Mouse (Mus musculus) erythroblast, adult 5-6 weeks (primary cell): ENCODE data around the gene Chd9. TPM values are rescaled to one million over a fixed set of nuclear protein-coding genes. Genes with fewer than 3 reads are reported as not detected.

Source experiments
- ATAC-seq: replicated peaks from 2 replicates; pipeline ENCODE4 v1.8.0; 2016; ENCODE audit warnings: moderate number of reproducible peaks, mild to moderate bottlenecking, moderate TSS enrichment, inconsistent platforms; ENCODE audit not compliant: poor library complexity, low FRiP score, severe bottlenecking
- total RNA-seq, 2 experiments: library from RNA; stranded (forward) in 1 of 2; stranded (reverse) in 1 of 2; fragments of 150-400 nt in 1 of 2; fragments of 200-764, 138-1000 nt in 1 of 2; gene quantifications; 2 replicates each; pipeline versions ENCODE4 v1.2.3 to v1.2.4; 2015 to 2017; ENCODE audit warnings: low replicate concordance in 2 of 2

Chd9 gene
- total RNA-seq (2015; ENCODE audit: low replicate concordance) (47.5 and 64.2 TPM in 2 replicates), total RNA-seq (2017; ENCODE audit: low replicate concordance) (49.6 and 56.0 TPM in 2 replicates)

DNA sequence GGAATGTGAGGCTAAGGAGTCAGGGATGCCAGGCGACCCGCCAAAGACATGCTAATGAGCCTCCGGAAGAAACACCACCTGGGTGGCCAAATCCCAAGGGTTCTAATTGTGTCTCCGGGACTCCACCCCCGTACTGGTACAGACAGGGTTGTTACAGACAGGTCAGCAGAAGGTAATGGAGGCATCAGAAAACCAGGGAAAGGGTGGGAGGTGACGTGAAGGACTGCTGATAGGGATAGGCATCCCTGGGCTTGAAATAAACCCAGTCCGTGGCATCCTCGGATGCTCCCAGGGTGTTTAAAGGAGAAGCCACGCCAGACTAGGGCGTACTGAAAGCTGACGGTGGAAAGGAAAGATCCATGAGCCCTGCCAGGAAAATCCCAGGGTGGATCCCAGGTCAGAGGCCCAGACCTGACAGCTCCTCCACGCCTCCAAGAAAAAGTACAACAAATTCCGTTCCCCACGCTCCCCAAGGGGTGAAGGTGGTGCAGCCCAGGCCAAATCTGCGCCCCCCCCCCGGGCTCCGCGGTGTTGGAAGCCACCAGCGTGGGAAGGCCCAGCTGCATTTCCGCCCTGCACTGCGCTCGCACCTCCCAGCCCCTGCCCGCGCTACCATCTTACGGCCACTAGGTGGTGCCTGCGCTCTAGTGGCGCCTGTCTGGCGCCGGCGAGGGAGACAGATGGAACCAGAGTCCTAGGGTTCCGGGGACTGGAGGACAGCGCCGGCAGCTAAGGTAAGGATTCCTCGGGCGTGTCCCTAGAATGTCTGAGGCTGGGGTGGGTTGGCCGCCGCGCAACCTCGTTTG is at the start of gene Chd9:
Chd9 (plus strand) TSS at position 172 of the 806 bp plus-strand sequence.
- ATAC-seq = peak; percentile 99

DNA sequence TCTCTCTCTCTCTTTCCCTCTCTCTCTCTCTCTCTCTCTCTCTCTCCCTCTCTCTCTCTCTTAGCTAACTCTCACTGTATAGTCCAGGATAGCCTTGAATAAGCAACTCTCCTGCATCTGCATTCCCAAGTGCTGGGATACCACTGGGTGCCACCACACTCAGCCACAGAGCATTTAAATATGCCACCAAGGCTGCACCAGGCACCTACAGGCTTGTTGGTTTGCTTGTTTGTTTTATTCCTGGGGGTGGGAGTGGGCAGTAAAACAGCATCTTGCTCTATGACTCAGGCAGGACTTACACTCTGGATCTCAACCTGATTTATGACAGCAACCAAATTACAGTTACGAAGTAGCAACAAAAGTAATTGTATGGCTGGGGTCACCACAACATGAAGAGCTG is 36.5 kb upstream of the Chd9 start:
- ATAC-seq = no peak

DNA sequence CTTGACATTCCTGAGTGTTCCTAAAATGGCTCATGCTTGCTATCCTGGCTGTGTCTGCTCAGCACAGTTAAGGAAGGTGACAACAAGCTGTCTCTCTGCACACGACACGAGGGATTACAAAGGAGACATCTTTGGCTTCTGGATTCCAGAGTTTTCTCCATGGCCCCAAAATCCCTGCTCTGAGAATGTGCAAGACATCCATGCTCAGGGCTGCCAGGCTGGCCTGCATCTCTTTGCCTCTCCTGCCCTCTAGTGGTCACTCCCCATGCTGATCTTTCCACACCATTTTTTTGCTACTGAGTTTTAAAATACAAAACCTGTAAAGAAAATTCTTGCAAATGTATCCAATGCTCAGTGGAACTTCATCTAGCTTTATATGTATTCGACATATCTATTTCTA is 34.4 kb upstream of the Chd9 start:
- no peak for ATAC-seq

DNA sequence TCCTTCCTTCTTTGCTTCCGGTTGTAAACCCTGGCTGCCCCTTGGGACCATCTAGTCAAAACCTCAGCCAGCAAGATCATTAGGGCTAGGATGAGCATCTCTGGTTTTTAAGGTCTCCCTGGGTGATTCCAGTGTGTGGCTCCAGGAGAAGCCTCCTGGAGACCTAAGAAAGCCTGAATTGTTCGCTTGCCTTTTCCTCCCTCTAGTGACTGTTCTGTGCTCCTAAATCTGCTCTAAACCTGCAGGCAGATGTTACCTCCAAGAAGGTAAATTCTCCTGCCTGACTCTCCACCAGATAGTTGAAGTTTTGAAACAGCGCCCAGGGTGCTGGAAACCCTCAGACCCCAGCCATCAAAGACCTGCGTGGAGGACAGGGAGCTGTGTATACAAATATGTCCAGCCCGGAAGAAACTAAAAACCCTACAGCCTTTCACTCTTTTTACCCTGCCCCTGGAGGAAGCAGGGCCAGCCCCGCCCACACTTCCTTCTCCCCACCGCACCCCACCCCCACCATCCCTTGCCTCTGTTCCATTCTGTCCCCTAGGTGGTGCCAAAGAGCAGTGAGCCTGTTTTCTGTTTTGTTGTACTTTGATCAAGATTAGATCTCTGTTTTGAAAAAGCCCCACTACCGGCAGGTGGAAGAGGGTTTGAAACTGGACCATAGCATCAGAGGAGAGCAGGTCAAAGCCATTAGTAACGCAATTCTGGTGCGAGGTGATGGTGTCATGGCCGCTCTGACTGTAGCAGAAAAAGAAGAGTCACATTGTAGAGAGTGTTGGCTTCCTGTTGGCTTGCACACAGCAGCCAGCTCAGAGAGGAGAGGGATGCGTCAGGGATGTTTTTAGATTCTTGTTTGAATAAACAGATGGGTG is 32.9 kb upstream of the Chd9 start:
- no peak for ATAC-seq

DNA sequence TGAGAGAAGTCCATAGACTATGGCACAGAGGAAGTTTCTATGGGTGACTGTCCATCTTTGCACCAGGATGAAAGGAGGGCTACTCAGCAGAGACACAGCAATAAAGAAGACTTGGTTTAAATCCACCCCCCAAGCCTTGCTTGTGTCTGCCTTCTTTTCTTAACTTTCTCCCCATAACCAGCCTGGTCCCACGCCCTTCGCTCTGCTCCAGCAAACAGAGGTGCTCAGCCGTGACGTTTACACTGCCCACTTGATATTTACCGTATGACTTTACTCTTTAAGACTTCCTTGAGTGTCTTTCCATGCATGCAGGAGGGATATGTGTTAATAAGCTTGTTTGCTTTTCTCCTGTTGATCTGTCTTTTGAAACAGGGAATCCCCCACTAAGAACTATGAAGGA is 28.7 kb upstream of the Chd9 start:
- no peak for ATAC-seq

DNA sequence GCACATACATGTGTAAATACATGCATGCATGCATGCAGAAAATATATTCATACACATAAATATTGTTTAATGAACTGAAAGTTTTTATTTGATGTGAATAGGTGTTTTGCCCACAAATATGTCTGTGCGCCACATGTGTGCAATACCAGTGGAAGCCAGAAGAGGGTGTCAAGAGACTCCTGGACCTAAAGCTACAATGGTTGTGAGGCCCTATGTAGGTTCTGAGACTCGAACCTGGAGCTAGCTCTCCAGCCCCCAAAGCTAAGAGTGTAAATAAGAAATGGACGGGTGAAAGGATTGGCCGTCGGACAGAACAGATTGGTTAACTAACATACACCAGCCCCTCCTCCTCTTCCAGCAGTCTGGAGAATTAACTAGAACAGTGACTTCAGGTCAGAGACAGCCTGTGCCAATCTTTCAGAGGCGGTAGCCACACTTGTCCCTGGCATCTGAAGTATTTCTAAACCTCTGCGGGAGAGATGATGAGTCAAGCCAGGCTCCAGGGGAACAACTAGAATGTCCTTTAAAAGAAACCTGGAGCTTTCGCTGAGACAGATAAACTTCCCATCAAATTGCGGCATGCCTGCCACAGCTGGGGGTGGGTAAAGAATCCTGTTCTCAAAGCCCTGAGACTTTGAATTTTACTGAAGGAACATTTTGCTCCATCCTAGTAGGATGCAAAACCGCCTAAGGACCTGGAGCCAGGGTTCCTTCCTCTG is 14.4 kb upstream of the Chd9 start:
- no peak for ATAC-seq

DNA sequence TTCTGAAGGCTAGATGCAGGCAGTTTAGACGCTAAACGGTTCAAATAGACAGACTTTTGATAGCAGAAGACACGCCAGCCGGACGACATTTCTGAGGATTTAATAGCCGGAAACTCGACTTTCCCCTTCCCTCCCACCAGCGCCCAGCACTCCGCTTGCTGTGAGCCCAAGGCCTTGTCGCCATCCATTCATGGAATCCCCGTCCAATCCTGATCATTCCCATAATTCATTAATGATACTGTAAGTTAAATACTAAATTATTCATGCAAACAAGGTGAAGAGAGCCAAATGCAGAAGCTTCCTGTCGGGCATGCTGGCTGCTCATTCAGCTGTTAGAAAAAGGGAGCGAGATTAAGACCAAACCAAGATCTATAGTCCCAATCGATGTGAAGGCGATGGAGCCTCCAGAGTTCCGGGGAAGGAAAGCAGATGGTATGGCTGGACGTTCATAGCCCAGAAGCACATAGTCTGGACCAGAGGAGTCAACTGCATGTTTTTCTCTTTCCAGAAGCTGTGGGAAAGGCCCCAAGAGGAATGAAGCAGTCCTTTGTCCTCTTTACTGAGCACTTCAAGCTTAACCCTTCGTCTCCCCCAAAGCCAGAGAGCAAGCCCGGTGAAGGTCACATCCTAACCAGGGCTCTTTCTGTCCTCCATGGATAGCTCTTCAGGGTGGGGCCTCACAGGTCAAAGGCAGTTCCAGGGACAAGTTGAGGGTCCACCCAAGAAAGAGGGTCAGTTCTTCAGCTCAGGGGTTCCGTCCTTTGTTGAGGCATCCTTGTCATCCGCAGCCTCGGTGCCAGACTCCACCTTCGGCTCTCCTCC is 11.9 kb upstream of the Chd9 start:
- no peak for ATAC-seq

DNA sequence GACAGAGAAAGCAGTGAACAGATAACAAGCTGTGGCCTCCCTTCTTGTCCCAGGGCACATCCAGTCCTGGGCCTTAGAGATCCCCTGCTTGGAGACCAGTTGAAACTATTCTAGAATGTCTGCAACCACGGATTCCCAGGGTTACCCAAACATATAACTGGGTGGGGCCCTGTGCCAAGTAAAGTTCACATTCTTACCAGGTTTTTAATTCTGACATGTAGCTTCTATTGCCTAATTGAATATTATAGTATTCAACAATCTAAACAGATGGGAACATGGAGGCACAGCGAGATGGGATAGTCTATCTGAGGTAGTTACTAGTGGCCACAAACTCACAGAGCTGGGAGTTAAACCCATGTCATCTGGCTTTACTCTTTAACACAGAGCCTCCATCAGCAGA is 10.9 kb upstream of the Chd9 start, which contains the start of gene Gm19935:
Gm19935 (minus strand) TSS at position 101 of the 400 bp plus-strand sequence.
- no peak for ATAC-seq

DNA sequence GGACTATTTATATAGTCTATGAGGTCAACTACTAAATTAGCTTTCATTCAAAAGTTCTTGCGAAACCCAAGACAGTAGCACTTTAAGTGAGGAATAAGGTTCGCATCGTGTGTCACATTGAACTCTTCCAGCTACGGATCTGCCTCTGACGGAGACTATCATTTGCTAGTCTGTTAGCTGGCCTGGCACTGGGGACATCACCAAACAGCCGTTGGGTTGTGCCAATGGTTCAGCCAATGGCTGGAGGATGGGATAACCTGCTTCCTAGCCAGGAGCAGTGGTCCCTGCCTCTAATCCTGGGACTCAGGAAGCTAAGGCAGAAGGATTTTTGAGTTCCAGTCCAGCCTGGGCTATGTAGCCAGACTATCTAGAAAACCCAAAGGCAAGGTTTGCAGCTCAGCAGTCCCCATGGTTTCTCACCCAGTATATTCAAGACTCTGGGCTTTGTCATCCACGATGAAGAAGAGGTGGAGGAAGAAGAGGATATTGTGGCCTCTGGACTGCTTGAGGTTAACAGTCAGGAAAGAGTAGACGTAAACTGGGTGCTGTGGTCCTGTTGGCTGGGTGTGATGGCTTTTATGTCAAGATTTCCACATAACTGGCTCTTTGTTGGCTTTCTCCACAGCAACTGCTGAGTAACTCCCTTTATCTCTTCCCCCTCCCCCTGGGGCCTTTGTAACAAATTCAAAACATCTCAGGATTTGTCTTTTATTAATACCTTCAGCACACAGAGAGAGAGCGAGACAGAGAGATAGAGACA is 8.4 kb upstream of the Chd9 start:
- no peak for ATAC-seq

DNA sequence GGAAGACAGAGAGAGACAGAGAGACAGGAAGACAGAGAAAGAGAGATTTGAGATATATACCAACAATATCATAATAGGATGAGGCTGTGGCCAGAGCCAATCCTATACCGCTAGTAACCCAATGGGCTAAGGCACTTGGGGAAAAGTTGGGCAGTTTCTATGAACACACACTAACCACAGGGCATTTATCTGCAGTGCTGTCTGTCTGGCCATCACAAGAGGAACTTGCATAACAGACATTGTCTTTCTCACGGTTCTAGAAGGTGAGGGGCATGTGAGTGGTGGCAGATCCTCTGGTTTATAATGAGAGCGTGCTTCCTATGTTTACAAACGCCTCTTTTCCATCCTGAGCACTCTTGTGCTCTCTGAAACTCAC is 7.8 kb upstream of the Chd9 start:
- no peak for ATAC-seq

DNA sequence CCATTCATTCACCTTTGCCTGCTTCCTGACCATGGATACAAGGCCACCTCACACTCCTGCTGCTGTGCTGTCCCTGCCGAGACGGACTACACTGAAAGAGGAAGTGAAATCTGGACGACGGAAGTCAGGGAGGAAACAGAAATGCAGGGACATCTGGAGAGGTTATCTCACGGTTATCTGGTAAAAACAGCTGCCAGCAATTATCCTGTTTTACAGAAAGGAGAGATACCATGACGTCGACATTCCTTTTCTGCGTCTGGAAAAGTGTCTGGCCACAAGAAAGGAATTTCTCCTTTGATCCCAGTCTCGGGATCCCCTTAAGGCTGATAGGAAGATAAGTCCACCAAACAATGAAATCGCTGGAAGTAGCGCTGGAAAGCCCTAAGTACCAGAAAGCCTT is 5.7 kb upstream of the Chd9 start:
- no peak for ATAC-seq

DNA sequence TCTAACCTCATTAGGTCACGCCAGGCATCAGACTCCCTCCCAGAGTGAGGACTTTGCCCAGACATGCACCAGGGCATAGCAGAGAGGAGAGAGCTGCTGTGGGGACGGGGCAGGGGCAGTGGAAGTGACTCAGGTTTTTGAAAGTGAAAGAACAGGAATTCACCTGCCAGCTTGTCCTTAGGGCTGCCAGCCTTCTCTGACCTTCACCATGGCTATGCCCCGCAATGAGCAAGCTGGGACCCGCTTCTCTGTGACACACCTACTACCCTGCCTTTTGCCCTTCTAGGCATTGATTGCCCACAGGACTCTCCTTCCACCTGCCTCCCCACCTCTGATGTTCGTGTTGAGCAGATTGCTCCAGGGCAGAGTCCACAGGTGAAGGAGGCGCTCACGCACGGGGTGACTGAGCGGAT is 2.7 kb upstream of the Chd9 start:
- ATAC-seq = no peak

DNA sequence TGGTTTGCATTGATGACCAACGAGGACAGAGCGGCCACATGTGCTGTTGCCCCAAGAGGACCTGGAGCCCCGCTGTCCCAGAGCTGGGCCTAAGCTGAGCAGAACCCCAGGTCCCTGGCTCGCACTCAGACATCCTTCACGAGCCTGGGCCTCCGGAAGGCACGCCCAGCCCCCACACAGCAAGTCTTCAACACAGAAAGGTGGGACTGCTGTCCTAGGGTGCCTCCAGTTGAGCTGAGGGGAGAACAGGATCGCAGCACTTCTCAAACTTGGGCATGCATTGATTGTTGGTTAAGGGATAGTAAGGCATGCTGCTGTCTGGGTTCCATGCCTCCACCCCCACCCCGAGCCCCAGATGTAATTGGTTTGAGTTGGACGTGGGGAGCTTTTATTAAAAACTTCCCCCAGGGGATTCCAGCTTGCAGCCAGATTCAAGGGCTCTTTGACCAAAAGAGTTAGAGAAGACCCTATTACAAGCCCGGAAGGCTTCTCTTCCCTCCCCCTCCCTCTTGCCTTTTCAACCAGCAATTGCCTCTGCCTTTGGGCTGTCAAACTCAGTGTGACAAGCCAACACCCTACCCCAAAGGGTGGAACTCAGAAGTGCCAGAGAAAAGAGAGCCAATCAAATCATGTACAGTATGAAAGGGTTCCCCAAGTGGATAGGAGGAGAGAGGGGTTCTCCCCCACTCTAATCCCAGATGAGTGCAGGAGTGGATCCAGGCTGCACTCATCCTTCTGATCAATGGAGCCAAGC is 1.0 kb downstream of the Chd9 start:
- peak; percentile 52; the same call in 1 of the 2 replicates for ATAC-seq

DNA sequence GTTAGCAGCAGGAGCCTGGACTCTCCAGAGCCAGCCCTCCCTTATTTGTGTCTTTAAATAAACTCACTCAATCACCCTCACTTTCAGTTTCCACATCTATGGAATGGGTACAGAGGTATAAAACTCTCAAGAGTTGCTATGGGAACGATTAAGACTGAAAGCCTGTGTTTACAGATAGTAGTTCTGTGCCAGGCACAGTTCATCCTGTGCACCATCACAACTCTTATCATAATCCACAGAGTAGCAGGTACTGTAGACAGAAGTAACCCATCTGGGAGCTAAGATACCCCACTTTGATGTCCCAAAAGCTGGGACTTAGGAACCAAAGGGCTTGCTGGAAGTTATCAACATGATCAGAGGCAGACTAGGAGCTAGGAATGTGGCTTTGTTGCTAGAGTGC is 1.7 kb downstream of the Chd9 start:
- no peak for ATAC-seq

DNA sequence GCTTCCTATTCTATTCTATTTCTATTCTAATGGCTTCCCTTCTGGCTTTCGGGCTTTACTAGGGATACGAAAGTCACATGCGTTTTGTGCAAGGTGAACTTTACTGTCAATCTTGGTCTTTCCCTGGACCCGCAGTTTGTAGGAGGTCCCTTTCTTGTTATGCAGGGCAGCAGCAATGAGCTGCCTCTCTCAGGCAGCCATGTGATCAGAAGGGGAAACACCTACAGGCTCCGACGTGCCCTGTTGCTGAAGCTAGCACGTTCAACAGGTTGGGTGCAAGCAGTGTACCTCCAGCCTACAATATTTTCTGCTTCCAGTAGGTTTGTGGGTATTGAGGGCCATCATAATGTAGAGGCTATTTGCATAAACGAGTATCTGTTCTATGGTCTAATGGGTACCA is 2.8 kb downstream of the Chd9 start:
- no peak for ATAC-seq

DNA sequence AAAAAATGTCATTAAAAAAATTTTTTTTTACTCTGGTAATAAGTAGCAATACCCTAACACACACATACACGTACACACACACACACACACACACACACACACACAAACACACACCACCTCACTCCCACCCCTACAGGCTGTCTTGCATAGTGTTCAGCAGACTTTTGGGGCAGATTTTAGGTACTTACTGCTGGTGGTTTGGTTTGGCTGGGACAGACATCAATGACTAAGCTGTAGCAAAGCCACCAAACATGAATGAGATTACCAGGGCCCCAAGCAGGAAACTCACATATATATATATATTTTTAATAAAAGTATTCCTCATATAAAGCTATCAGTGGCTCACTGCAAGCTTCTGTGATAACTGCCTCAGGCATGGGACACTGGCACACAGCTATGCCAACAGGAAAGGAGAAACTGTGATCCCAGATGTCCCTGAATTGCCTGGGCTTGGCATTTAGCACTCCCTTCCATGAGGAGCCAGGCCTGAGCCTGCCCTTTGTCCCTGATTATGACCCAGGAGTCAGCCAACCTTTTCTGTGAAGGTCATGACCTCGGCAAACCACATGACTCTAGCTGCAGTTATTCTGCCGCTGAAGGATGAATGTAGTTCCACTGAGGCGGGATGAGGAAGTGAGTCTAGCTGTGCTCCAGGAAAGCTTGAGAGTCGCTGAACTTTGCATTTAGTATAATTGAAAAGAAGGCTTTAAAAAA is 4.6 kb downstream of the Chd9 start:
- no peak for ATAC-seq

DNA sequence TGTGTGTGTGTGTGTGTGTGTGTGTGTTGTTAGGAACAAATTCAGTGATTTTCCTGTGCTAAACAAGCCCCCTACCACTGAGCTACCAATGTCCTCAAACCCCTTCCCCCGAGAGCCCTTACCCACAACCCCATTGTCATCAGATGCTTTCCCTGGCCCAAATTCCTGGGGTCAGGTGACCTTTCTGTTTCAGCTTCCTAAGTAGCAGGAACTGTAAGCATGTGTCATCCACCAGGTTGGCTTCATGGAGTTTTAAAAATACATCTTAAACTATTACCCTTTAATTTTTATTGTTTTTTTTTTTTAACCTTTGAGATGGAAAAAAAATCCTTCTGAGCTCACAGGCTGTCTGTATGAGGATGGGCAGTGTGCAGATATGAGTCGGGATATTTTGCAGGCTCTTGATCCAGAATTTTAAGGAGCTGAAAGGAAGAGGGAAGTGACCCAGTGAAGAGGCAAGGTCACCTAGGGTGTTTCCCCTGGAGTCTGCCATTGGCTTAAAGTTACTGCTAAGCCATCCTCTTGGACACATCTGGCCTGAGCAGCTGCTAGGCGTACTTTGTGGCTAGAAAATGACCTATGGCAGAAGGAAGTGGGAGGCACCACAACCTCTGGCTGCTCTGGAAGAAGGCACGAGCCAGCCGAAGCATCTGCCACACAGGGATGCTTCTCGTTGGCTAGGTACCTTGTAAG is 5.6 kb downstream of the Chd9 start:
- no peak for ATAC-seq
